Mouse (Mus musculus): Measurements from ENCODE around the gene Pagr1a. TPM values are rescaled to one million over a fixed set of nuclear protein-coding genes. Genes with fewer than 3 reads are reported as not detected.

The Pagr1a gene
- polyA plus RNA-seq (2014; fragmentation: Nextera tagmentation; extraction: Ambion mirVana), result 45.6 and 75.0 TPM in 2 replicates

GRCm38 (mm10) chr7:127016971-127017949 is at the start of gene Pagr1a:
TSS of gene Pagr1a (minus strand) at chr7:127017352.
- DNase-seq (ENCODE audit: low spot score) (peak; percentile 98), ATAC-seq (replicated peaks; ENCODE audit: low FRiP score) (peak; percentile 84)
- Histone ChIP-seq H3K9me3 (ENCODE audit: control insufficient read depth, low read length) (no peaks in the 10 kb centered on the region), H3K27ac (ENCODE audit: low read depth, low read length) (peak within 1 kb of the TSS; percentile 95), H3K4me2 (peak within 1 kb of the TSS; percentile 98), H3K4me1 (replicated peaks; ENCODE audit: control insufficient read depth, insufficient read depth, low read length) (peaks cover 59% of the 10 kb centered on the region), H3K27me3 (replicated peaks; ENCODE audit: control insufficient read depth, insufficient read depth, low read length) (no peaks in the 10 kb centered on the region), H3K36me3 (ENCODE audit: control insufficient read depth, insufficient read depth, low read length) (peaks cover 15% of the 10 kb centered on the region), H3K4me3 (ENCODE audit: low read depth, low read length) (peak within 1 kb of the TSS; percentile 86), H3K9ac (ENCODE audit: low read depth, low read length) (peak within 1 kb of the TSS; percentile 94)
- 5% methylated on average over 39 of the region's 39 CpGs for WGBS

- no peaks in the 10 kb centered on the region for H3K9me3 ChIP-seq (ENCODE audit: control insufficient read depth, low read length)
- ATAC-seq (replicated peaks; ENCODE audit: low FRiP score) (no peak), DNase-seq (ENCODE audit: low spot score) (no peak)
- no peak overlapping the region for H3K27ac ChIP-seq (ENCODE audit: low read depth, low read length)
- H3K9ac ChIP-seq (ENCODE audit: low read depth, low read length), result no peak overlapping the region
- H3K4me2 ChIP-seq, result no peak overlapping the region
- WGBS, result 78% methylated on average over 4 of the region's 4 CpGs
- no peaks in the 10 kb centered on the region for H3K4me1 ChIP-seq (replicated peaks; ENCODE audit: control insufficient read depth, insufficient read depth, low read length)
- no peaks in the 10 kb centered on the region for H3K36me3 ChIP-seq (ENCODE audit: control insufficient read depth, insufficient read depth, low read length)
- no peaks in the 10 kb centered on the region for H3K27me3 ChIP-seq (replicated peaks; ENCODE audit: control insufficient read depth, insufficient read depth, low read length)
- no peak overlapping the region for H3K4me3 ChIP-seq (ENCODE audit: low read depth, low read length)
These were observed 49.2 kb upstream of the Pagr1a start for GRCm38 (mm10) chr7:127066317-127066716.

- Histone ChIP-seq H3K9me3 (ENCODE audit: control insufficient read depth, low read length) (no peaks in the 10 kb centered on the region), H3K36me3 (ENCODE audit: control insufficient read depth, insufficient read depth, low read length) (no peaks in the 10 kb centered on the region), H3K4me3 (ENCODE audit: low read depth, low read length) (no peak overlapping the region), H3K9ac (ENCODE audit: low read depth, low read length) (no peak overlapping the region), H3K27me3 (replicated peaks; ENCODE audit: control insufficient read depth, insufficient read depth, low read length) (no peaks in the 10 kb centered on the region), H3K4me1 (replicated peaks; ENCODE audit: control insufficient read depth, insufficient read depth, low read length) (no peaks in the 10 kb centered on the region), H3K4me2 (no peak overlapping the region), H3K27ac (ENCODE audit: low read depth, low read length) (no peak overlapping the region)
- no peak for DNase-seq (ENCODE audit: low spot score)
- 76% methylated on average over 6 of the region's 6 CpGs for WGBS
- no peak for ATAC-seq (replicated peaks; ENCODE audit: low FRiP score)
These were observed 48.4 kb upstream of the Pagr1a start for GRCm38 (mm10) chr7:127065538-127065937.

- no peak overlapping the region for H3K4me2 ChIP-seq
- peaks cover 10% of the 10 kb centered on the region; the same call in 1 of the 2 replicates for H3K27me3 ChIP-seq (replicated peaks; ENCODE audit: control insufficient read depth, insufficient read depth, low read length)
- no peak overlapping the region for H3K4me3 ChIP-seq (ENCODE audit: low read depth, low read length)
- ATAC-seq (replicated peaks; ENCODE audit: low FRiP score), result no peak
- H3K27ac ChIP-seq (ENCODE audit: low read depth, low read length), result no peak overlapping the region
- no peak overlapping the region for H3K9ac ChIP-seq (ENCODE audit: low read depth, low read length)
- H3K4me1 ChIP-seq (replicated peaks; ENCODE audit: control insufficient read depth, insufficient read depth, low read length), result no peaks in the 10 kb centered on the region
- no peak for DNase-seq (ENCODE audit: low spot score)
- no peaks in the 10 kb centered on the region for H3K9me3 ChIP-seq (ENCODE audit: control insufficient read depth, low read length)
- 55% methylated on average over 5 of the region's 5 CpGs for WGBS
- no peaks in the 10 kb centered on the region for H3K36me3 ChIP-seq (ENCODE audit: control insufficient read depth, insufficient read depth, low read length)
These were observed 38.0 kb upstream of the Pagr1a start for GRCm38 (mm10) chr7:127055026-127055585.

- H3K4me2 ChIP-seq, result peak within 1 kb of the TSS; percentile 94
- no peaks in the 10 kb centered on the region for H3K27me3 ChIP-seq (replicated peaks; ENCODE audit: control insufficient read depth, insufficient read depth, low read length)
- peak; percentile 85 for DNase-seq (ENCODE audit: low spot score)
- H3K4me3 ChIP-seq (ENCODE audit: low read depth, low read length), result peak within 1 kb of the TSS; percentile 99
- under 1% methylated on average over 53 of the region's 53 CpGs for WGBS
- H3K9me3 ChIP-seq (ENCODE audit: control insufficient read depth, low read length), result no peaks in the 10 kb centered on the region
- H3K36me3 ChIP-seq (ENCODE audit: control insufficient read depth, insufficient read depth, low read length), result peaks cover 16% of the 10 kb centered on the region
- ATAC-seq (replicated peaks; ENCODE audit: low FRiP score), result peak; percentile 87
- H3K9ac ChIP-seq (ENCODE audit: low read depth, low read length), result peak within 1 kb of the TSS; percentile 94
- peaks cover 15% of the 10 kb centered on the region for H3K4me1 ChIP-seq (replicated peaks; ENCODE audit: control insufficient read depth, insufficient read depth, low read length)
- peak within 1 kb of the TSS; percentile 83 for H3K27ac ChIP-seq (ENCODE audit: low read depth, low read length)
These were observed 24.9 kb upstream of the Pagr1a start, which contains the start of gene Kif22 for GRCm38 (mm10) chr7:127041851-127042672. TSS of gene Kif22 (minus strand) at chr7:127042471.

- ATAC-seq (replicated peaks; ENCODE audit: low FRiP score) (no peak), DNase-seq (ENCODE audit: low spot score) (no peak)
- 0 out of 2 replicates have a peak overlapping the region, but pooled peaks have one; percentile 10 for H3K27ac ChIP-seq (ENCODE audit: low read depth, low read length)
- 62% methylated on average over 1 of the region's 1 CpGs for WGBS
- no peaks in the 10 kb centered on the region for H3K9me3 ChIP-seq (ENCODE audit: control insufficient read depth, low read length)
- H3K4me1 ChIP-seq (replicated peaks; ENCODE audit: control insufficient read depth, insufficient read depth, low read length), result peaks cover 19% of the 10 kb centered on the region
- H3K36me3 ChIP-seq (ENCODE audit: control insufficient read depth, insufficient read depth, low read length), result peaks cover 56% of the 10 kb centered on the region
- H3K4me3 ChIP-seq (ENCODE audit: low read depth, low read length), result no peak overlapping the region
- no peak overlapping the region for H3K4me2 ChIP-seq
- no peaks in the 10 kb centered on the region for H3K27me3 ChIP-seq (replicated peaks; ENCODE audit: control insufficient read depth, insufficient read depth, low read length)
- H3K9ac ChIP-seq (ENCODE audit: low read depth, low read length), result 0 out of 2 replicates have a peak overlapping the region, but pooled peaks have one; percentile 15
These were observed 14.1 kb upstream of the Pagr1a start for GRCm38 (mm10) chr7:127031244-127031643.

- no peak for DNase-seq (ENCODE audit: low spot score)
- Histone ChIP-seq H3K27me3 (replicated peaks; ENCODE audit: control insufficient read depth, insufficient read depth, low read length) (no peaks in the 10 kb centered on the region), H3K9ac (ENCODE audit: low read depth, low read length) (no peak overlapping the region), H3K4me1 (replicated peaks; ENCODE audit: control insufficient read depth, insufficient read depth, low read length) (peaks cover 19% of the 10 kb centered on the region), H3K4me3 (ENCODE audit: low read depth, low read length) (no peak overlapping the region), H3K27ac (ENCODE audit: low read depth, low read length) (no peak overlapping the region), H3K4me2 (no peak overlapping the region), H3K36me3 (ENCODE audit: control insufficient read depth, insufficient read depth, low read length) (peaks cover 55% of the 10 kb centered on the region), H3K9me3 (ENCODE audit: control insufficient read depth, low read length) (no peaks in the 10 kb centered on the region)
- 93% methylated on average over 1 of the region's 1 CpGs for WGBS
- no peak for ATAC-seq (replicated peaks; ENCODE audit: low FRiP score)
These were observed 13.0 kb upstream of the Pagr1a start for GRCm38 (mm10) chr7:127030172-127030571.

- Histone ChIP-seq H3K36me3 (ENCODE audit: control insufficient read depth, insufficient read depth, low read length) (peaks cover 55% of the 10 kb centered on the region), H3K9ac (ENCODE audit: low read depth, low read length) (peak overlapping the region; percentile 100), H3K4me2 (peak overlapping the region; percentile 99), H3K9me3 (ENCODE audit: control insufficient read depth, low read length) (no peaks in the 10 kb centered on the region), H3K27ac (ENCODE audit: low read depth, low read length) (peak overlapping the region; percentile 100), H3K27me3 (replicated peaks; ENCODE audit: control insufficient read depth, insufficient read depth, low read length) (no peaks in the 10 kb centered on the region), H3K4me1 (replicated peaks; ENCODE audit: control insufficient read depth, insufficient read depth, low read length) (peaks cover 36% of the 10 kb centered on the region), H3K4me3 (ENCODE audit: low read depth, low read length) (peak overlapping the region; percentile 99)
- WGBS, result 64% methylated on average over 8 of the region's 8 CpGs
- ATAC-seq (replicated peaks; ENCODE audit: low FRiP score), result no peak
- DNase-seq (ENCODE audit: low spot score), result no peak
These were observed 10.7 kb upstream of the Pagr1a start for GRCm38 (mm10) chr7:127027885-127028284.

Measured in liver, embryonic 11.5 days (tissue).